Mouse (Mus musculus): ENCODE measurements around the gene Gm21913.
"Not testable (repeated sequence)": the region's sequence is repeated elsewhere in the genome, so short reads cannot be mapped to it uniquely, and the experiment has no call there.

The Gm21913 gene

DNA sequence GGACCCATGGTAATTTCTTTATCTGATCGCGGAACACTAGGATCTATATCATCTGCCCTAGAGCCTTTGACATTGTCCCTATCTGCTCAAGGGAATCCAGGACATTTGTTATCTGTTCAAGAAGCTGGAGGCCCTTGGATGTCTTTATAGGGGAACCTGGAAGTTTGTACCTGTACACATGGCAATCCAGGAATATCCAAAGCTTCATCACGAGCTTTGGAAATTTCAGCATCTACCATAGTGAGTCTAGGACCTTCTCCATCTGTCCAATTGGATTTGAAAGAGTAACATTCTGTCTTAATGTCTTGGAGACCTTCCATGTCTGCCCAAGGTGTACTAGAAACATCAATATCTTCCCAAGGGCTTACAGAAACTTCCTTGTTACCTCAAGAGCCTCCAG lies at the start of gene Gm21913:
Gm21913 (plus strand) TSS at position 301 of the 400 bp plus-strand sequence.
- DNase-seq (ENCODE audit: low spot score) = not testable (repeated sequence)

Data from embryo, embryonic 10 days (tissue).